Mouse (Mus musculus): Measurements from ENCODE around the gene Mbl1. TPM values are rescaled to one million over a fixed set of nuclear protein-coding genes. Genes with fewer than 3 reads are reported as not detected.

Gene Mbl1
- polyA plus RNA-seq (2015; fragmentation: Nextera tagmentation; extraction: Ambion mirVana), result not detected in 2 replicates

DNA sequence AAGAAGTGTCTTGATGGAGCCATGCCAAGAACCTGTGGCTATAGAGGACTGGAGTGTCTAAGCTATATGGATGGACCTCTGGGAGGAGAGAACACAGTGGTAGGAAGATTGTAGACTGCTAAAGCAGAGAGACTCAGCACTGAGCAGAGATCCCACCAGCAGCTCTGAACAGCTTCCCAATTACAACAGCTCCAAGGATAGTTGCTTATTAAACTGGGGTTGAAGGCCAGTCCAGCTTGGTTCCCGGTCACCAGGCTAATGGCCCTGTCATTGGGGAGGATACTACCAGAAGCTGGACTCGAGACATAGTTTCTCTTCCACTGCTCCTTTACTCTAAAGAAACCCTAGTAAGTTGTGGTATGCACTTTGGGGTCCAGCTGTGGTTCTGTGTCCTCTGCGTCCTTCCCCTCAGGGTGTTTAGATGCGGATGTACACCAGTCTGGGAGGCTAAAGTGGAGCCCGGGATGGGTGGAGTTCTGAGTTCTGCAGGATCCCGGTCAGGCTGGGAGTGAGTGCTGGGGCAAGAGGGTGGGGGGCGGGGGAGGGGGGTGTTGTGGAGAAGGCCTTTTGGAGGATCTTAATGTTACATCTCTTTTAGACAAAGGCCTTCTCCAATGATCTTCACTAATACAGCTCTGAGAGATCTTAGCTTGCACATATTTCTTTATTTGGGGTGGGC is at the start of gene Mbl1:
TSS of gene Mbl1 (plus strand) at position 239 of the 679 bp plus-strand sequence.
- no peak within 1 kb of the TSS for H3K9ac ChIP-seq
- no peak within 1 kb of the TSS for H3K27ac ChIP-seq
- no peak within 1 kb of the TSS for H3K4me2 ChIP-seq
- H3K4me1 ChIP-seq (replicated peaks), result no peaks in the 10 kb centered on the region
- no peaks in the 10 kb centered on the region for H3K9me3 ChIP-seq
- 87% methylated on average over 7 of the region's 7 CpGs for WGBS
- H3K4me3 ChIP-seq, result no peak within 1 kb of the TSS
- ATAC-seq (ENCODE audit: low FRiP score), result no peak
- H3K27me3 ChIP-seq, result no peaks in the 10 kb centered on the region
- no peaks in the 10 kb centered on the region for H3K36me3 ChIP-seq

DNA sequence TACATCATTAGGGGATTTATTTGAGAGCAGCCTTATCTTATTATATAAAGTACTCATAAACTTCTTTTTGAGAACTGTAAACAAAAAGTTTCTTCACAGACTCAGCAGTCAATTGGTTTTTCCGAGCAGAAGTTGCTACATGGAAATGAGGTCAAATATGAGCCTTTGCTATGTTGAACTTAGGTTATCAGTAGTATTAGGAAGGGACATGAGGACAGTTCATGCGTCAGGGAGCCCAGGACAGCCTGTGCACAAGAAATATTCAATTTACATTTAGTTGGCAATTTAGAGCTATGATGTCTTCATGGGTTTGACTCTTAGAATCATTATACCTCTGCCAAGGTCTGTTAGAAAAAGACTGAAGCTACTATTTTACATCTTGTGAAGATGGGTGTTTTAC is 49.0 kb upstream of the Mbl1 start:
- Histone ChIP-seq H3K9me3 (no peaks in the 10 kb centered on the region), H3K4me2 (no peak overlapping the region), H3K27me3 (no peaks in the 10 kb centered on the region), H3K4me3 (no peak overlapping the region), H3K36me3 (no peaks in the 10 kb centered on the region), H3K4me1 (replicated peaks) (no peaks in the 10 kb centered on the region), H3K9ac (no peak overlapping the region), H3K27ac (no peak overlapping the region)
- WGBS, result 89% methylated on average over 2 of the region's 2 CpGs
- no peak for ATAC-seq (ENCODE audit: low FRiP score)

DNA sequence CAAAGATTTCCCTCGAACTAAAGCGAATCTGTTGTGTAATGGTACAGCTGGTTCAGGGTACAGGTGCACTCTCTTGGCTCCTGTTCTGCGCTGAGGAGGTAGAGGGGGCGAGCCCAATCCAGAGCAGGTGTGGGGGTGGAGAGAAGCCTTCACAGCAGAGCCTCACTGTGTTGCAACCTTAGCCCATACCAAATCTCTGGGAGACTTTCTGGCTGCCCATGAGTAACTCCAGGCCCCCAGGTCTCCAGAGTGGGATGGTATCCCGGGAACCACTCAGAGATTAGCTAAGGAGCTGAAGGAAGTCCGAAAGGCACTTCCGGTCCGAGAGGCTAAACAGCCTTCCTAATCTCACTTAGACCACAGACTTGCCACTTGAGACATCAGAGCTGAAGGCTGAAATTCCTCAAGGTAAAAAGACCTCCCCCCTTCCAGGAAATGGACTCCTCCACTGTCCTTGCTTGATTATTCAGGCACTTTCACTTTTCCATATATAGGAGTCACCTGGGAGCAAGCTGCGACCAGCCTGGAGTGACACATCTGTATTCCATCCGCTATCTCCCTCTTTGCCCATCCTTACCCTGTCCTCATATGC is 46.3 kb upstream of the Mbl1 start, which contains the start of gene Mat1a:
TSS of gene Mat1a (plus strand) at position 183 of the 592 bp plus-strand sequence.
- Histone ChIP-seq H3K9me3 (no peaks in the 10 kb centered on the region), H3K4me1 (replicated peaks) (no peaks in the 10 kb centered on the region), H3K4me2 (no peak within 1 kb of the TSS), H3K27ac (no peak within 1 kb of the TSS), H3K27me3 (no peaks in the 10 kb centered on the region), H3K36me3 (no peaks in the 10 kb centered on the region), H3K4me3 (no peak within 1 kb of the TSS), H3K9ac (no peak within 1 kb of the TSS)
- WGBS, result 76% methylated on average over 10 of the region's 10 CpGs
- no peak for ATAC-seq (ENCODE audit: low FRiP score)

DNA sequence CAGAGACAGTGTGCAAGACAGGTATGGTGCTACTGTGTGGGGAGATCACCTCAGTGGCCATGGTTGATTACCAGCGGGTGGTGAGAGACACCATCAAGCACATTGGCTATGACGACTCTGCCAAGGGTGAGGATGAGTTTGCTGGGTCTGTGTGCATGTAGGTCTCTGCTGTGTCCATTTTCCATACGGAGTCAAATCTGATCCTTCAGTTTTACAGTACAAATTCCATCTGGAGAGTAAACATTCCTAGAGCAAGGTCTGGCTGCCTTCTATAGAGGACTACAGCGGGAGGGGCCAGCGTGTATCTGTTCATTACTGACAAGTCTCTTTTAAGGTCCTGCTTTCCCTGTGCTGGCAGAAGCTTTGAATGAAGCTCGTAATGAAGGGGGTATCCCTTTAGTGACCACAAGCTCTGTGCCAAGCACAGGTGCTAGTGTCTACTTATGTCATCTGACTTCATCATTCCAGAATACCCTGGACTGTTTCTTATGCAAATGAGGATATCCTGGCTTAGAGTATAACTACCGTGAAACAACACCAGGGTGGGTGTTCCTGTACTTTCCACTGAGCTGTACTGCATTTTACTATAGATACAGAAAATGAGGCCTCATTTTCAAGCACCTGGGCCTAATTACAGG is 40.1 kb upstream of the Mbl1 start:
- Histone ChIP-seq H3K9ac (no peak overlapping the region), H3K4me3 (no peak overlapping the region), H3K36me3 (no peaks in the 10 kb centered on the region), H3K4me2 (no peak overlapping the region), H3K9me3 (no peaks in the 10 kb centered on the region), H3K27me3 (no peaks in the 10 kb centered on the region), H3K27ac (no peak overlapping the region), H3K4me1 (replicated peaks) (no peaks in the 10 kb centered on the region)
- ATAC-seq (ENCODE audit: low FRiP score), result no peak
- 90% methylated on average over 7 of the region's 7 CpGs for WGBS

DNA sequence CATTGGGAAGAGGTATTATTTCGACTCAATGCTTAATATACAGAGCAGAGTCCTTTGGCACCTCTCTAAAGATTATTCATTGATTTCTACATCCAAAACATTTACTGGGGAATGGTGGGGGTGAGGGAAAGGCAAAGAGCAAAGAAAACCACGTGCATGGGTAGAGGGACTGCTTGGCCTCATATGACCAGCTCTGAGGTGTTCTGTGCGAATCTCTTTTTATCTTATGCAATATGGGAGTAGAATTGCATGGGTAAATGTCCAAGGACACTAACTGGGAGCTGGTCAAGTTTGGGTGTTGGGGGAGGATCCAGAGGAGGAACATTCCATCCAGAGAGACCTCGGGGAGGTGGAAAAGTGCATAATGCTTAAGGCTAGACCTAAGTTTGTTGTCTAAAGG is 38.3 kb upstream of the Mbl1 start:
- ATAC-seq (ENCODE audit: low FRiP score), result no peak
- WGBS, result 85% methylated on average over 4 of the region's 4 CpGs
- no peak overlapping the region for H3K4me3 ChIP-seq

DNA sequence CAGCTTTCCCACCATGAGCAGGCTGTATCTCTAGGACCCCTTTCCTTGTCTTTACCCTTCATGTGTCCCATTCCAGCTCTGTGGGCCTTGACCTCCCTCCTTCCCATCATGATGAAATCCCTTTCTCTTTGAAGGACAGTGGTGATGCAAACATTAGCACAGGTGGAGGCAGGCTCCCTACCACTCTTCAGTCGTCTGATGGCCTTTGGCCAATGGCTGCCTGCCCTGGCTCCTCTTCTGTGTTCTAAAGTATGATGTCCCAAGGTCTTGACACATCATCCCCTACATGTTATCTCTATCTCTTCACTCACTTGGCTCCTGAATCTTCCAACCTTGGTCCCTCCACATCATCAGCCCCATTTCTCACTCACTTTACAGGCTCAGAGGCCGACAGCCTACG is 35.0 kb upstream of the Mbl1 start:
- 86% methylated on average over 3 of the region's 3 CpGs for WGBS
- H3K4me1 ChIP-seq (replicated peaks), result no peaks in the 10 kb centered on the region
- H3K9me3 ChIP-seq, result no peaks in the 10 kb centered on the region
- H3K27ac ChIP-seq, result no peak overlapping the region
- no peak overlapping the region for H3K9ac ChIP-seq
- no peaks in the 10 kb centered on the region for H3K27me3 ChIP-seq
- no peak overlapping the region for H3K4me3 ChIP-seq
- H3K36me3 ChIP-seq, result no peaks in the 10 kb centered on the region
- ATAC-seq (ENCODE audit: low FRiP score), result no peak
- no peak overlapping the region for H3K4me2 ChIP-seq

More for the DNA sequence above, 38.3 kb upstream of the Mbl1 start:
- H3K27me3 ChIP-seq, result no peaks in the 10 kb centered on the region
- H3K4me2 ChIP-seq, result no peak overlapping the region
- no peaks in the 10 kb centered on the region for H3K4me1 ChIP-seq (replicated peaks)
- H3K36me3 ChIP-seq, result no peaks in the 10 kb centered on the region
- no peak overlapping the region for H3K27ac ChIP-seq
- no peak overlapping the region for H3K9ac ChIP-seq
- H3K9me3 ChIP-seq, result no peaks in the 10 kb centered on the region

DNA sequence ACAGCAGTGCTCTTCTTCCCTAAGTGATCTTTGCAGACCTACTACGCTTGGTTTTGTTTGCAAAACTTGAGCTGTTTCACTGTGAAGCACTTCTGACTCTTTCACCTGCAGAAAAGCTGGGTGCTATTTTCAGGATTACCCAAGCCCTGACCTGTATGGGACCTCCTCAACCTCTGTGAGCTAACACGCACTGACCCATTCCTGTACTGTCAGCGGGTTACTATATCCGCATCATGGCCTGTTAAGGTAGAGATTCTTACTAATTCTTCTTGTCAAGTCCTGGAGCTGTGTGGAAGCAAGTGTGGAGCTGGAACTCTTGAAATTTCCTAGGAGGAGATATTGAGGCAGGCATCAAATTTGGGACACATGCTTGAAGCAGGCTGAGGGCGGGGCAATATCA is 26.6 kb upstream of the Mbl1 start:
- Histone ChIP-seq H3K4me3 (no peak overlapping the region), H3K9me3 (no peaks in the 10 kb centered on the region), H3K36me3 (no peaks in the 10 kb centered on the region), H3K4me2 (no peak overlapping the region), H3K9ac (no peak overlapping the region), H3K27me3 (no peaks in the 10 kb centered on the region), H3K4me1 (replicated peaks) (no peaks in the 10 kb centered on the region), H3K27ac (no peak overlapping the region)
- no peak for ATAC-seq (ENCODE audit: low FRiP score)
- WGBS, result 92% methylated on average over 5 of the region's 5 CpGs

DNA sequence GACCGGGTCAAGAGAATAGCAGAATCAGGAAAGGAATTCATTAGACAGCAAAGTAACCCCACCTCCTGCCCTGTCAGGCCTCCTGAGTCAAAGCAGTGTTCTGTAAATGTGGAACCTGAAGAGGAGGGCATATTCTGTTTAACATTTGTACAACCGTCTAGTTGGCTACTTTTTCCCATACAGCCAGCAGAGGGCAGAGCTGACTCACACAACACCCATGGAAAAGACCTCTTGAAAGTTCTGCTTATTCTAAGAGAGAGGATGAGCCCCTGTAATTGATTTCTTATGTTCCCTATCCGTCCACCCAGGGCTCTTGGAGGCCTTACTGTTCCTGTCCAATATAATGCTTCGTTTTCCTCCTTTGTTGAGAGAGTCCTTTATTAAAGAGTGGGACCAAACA is 23.3 kb upstream of the Mbl1 start:
- Histone ChIP-seq H3K4me1 (replicated peaks) (no peaks in the 10 kb centered on the region), H3K4me2 (no peak overlapping the region), H3K36me3 (no peaks in the 10 kb centered on the region), H3K9ac (no peak overlapping the region), H3K9me3 (no peaks in the 10 kb centered on the region), H3K27me3 (no peaks in the 10 kb centered on the region), H3K4me3 (no peak overlapping the region), H3K27ac (no peak overlapping the region)
- WGBS, result 28% methylated on average over 4 of the region's 4 CpGs
- no peak for ATAC-seq (ENCODE audit: low FRiP score)

DNA sequence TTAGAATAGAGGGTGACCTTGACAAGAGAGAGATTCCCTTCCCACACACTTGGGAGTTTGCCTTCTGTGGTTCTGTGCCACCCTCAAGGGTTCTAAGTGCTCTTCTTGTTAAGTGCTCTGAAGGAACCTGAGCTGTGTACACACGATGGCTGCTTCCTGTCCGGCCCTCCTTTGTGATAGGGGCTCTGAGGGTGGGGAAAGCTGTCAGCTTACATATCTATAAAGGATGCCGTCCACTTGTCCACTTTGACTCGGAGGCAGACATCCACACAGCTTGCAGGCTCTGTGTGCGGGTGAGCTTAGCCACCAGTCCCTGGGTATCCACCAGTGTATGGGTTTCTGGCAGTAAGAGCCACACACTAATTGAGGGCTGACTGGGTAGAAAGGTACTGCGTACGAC is 19.7 kb upstream of the Mbl1 start, which contains the start of gene Sftpa1:
TSS of gene Sftpa1 (plus strand) at position 243 of the 400 bp plus-strand sequence.
- Histone ChIP-seq H3K9me3 (no peaks in the 10 kb centered on the region), H3K9ac (no peak within 1 kb of the TSS), H3K36me3 (no peaks in the 10 kb centered on the region), H3K4me1 (replicated peaks) (no peaks in the 10 kb centered on the region), H3K27me3 (no peaks in the 10 kb centered on the region), H3K4me3 (no peak within 1 kb of the TSS), H3K27ac (no peak within 1 kb of the TSS), H3K4me2 (no peak within 1 kb of the TSS)
- 86% methylated on average over 7 of the region's 7 CpGs for WGBS
- no peak for ATAC-seq (ENCODE audit: low FRiP score)

DNA sequence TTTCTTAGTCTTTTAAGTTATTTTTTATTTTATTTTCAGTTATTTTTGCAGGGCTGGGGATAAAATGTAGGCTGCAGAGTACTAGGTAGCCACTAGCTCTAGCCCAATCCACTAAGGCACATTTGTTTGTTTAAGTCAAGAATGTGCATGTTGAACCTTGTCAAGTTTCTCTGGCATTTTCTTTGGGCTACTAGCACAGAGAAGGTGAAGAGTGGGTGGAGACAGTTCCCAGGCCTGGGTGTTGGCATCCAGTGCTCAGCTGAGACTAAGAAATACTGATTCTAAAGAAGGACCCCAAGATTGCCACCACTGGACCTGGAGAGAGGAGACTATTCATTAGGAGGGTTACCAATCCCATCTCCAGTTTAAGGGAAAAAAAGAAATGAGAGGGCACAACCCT is 14.3 kb upstream of the Mbl1 start:
- no peak for ATAC-seq (ENCODE audit: low FRiP score)
- no peaks in the 10 kb centered on the region for H3K36me3 ChIP-seq
- H3K4me1 ChIP-seq (replicated peaks), result no peaks in the 10 kb centered on the region
- no peak overlapping the region for H3K9ac ChIP-seq
- no peak overlapping the region for H3K4me2 ChIP-seq
- H3K27me3 ChIP-seq, result no peaks in the 10 kb centered on the region
- no peaks in the 10 kb centered on the region for H3K9me3 ChIP-seq
- no peak overlapping the region for H3K4me3 ChIP-seq
- no peak overlapping the region for H3K27ac ChIP-seq

DNA sequence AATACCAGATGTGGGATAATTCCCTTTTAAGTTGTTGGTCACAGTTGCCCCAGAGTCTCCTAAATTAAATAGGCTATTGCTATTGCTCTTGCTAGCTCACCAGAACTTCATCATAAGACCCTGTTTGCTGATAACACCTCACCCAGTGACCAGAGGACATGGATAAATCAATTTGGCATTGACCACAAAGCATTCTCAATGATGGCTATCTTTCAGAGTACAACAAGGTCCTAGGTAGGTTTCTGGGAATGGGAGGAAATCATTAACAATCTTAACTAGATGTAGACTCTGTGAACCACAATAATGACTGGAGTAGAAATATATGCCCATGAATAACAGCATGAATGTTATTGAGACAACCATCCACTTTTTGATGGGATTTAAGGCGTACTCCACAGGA is 10.6 kb upstream of the Mbl1 start:
- Histone ChIP-seq H3K4me1 (replicated peaks) (no peaks in the 10 kb centered on the region), H3K9ac (no peak overlapping the region), H3K9me3 (no peaks in the 10 kb centered on the region), H3K36me3 (no peaks in the 10 kb centered on the region), H3K27ac (no peak overlapping the region), H3K4me3 (no peak overlapping the region), H3K4me2 (no peak overlapping the region), H3K27me3 (no peaks in the 10 kb centered on the region)
- ATAC-seq (ENCODE audit: low FRiP score), result no peak
- 95% methylated on average over 1 of the region's 1 CpGs for WGBS

DNA sequence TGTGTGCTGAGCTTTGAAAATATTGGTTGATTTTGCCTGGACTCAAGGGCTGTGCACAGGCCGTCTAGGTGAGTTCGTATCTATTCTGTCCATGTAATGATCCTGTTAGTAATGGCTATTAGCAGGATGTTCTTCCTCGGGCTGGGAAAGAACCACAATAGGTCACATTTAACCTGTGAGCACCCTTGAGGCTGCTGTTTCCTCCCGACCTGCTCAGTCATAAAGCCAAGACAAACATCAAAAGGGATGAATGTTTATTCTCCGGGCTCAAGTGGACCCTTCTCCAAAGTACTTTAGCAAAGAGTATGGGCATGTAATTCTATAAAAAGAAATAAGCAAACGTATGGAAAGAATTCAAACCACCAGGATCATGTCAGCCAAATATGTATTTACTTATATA is 5.2 kb upstream of the Mbl1 start:
- Histone ChIP-seq H3K36me3 (no peaks in the 10 kb centered on the region), H3K27me3 (no peaks in the 10 kb centered on the region), H3K4me3 (no peak overlapping the region), H3K27ac (no peak overlapping the region), H3K9me3 (no peaks in the 10 kb centered on the region), H3K4me2 (no peak overlapping the region), H3K9ac (no peak overlapping the region), H3K4me1 (replicated peaks) (no peaks in the 10 kb centered on the region)
- 79% methylated on average over 6 of the region's 6 CpGs for WGBS
- no peak for ATAC-seq (ENCODE audit: low FRiP score)

DNA sequence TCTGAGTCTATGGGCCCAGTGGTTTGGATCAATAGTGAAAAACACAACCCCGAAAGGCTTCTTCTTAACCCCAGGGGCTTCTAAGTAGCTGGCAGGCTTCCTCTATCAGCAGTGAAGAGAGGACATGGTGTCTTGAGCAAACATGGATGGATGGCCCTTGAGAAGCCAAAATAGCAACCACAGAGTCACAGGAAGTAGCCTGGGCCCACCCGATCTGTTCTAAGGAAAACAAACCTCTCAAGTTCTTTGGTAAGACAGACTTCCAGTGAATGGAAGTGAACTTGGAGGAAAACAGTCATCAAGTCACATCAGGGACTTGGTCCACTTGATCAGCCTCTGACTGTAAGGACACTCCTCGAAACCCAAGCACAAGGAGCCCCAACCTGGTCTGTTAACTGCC is 4.3 kb upstream of the Mbl1 start:
- H3K27me3 ChIP-seq, result no peaks in the 10 kb centered on the region
- no peaks in the 10 kb centered on the region for H3K36me3 ChIP-seq
- H3K9ac ChIP-seq, result no peak overlapping the region
- H3K27ac ChIP-seq, result no peak overlapping the region
- no peaks in the 10 kb centered on the region for H3K4me1 ChIP-seq (replicated peaks)
- ATAC-seq (ENCODE audit: low FRiP score), result no peak
- no peaks in the 10 kb centered on the region for H3K9me3 ChIP-seq
- H3K4me3 ChIP-seq, result no peak overlapping the region
- 92% methylated on average over 3 of the region's 3 CpGs for WGBS
- no peak overlapping the region for H3K4me2 ChIP-seq
